Mouse (Mus musculus) skeletal muscle tissue, adult 2 months (tissue): ENCODE measurements around the gene Eif3m.

ENCODE experiments used
- DNase-seq: peaks from one replicate; pipeline ENCODE4 v3.0.0-alpha.2; 2012; ENCODE audit warnings: low read depth, low spot score

Gene Eif3m

DNA sequence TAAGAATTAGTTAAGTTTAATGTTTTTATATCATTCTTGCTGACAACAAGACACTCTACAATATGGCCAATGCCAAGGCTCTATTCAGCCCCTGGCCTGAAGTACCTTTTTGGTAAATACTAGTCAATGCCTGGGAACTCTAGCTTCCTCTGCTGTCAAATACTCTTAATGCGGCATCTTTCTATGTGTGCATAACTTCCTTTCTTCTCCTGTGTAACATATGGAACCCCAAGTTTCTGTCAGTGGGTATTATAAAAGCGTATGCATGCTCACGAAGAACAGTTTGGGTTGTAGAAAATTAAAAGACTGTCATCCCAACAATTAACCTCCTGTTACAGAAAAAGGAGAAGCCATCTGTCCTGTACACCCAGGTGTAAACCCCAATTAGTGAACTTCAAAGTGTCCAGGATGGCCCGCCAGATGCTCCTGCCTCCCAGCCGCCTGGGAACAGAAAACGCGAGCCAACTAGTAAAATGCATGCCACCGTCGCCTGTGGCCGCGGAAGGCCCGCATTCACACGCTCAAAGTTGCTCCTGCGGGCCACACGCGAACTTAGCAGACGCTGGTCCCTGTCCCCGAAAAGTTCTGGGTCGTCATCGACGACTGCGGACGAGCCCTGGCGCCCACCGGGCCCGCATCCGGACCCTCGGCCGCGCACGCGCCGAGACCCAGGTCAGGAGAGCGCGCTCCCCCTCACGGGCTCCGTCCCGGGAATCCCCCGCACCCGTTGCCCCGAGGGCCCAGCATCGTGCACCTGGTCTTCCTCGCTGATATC lies 501 bp downstream of the Eif3m start:
- no peak for DNase-seq

DNA sequence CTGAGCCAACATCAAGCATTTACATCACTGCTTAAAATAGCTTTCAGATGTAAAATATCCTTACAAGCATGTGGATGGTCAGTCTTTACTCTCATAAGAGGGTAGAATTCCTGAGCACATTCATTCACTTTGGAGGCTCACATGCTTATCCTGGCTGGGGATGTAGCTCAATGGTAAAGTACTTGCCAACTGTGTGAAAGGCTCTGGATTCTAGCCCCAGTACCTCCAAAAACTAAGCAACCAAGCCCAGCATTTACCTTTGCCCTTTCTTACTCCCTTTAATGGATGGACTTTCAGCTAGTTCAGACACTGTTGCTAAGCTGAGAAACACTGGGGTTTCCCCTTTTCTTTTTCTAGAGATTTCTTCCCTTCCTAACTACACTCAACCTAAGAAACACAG lies 9.6 kb downstream of the Eif3m start:
- DNase-seq = peak; percentile 10

DNA sequence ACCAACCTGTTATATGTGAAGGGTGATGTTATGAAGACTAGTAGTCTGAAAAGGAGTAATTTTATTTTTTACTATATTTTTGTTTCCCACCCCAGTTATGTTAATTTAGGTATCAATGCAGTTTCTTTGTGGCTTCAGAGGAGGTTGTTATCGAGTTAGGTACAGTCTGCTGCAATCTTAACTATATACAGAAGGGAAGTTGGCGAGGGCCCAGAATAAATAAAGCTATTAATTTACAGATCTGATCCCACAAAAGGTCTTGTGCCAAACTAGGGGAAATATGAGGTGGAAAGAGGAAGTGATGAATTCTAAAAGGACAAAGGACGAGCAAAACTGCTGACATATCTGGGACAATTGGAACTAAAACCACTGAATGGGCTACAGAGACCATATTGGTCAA lies 20.7 kb downstream of the Eif3m start:
- DNase-seq = no peak

DNA sequence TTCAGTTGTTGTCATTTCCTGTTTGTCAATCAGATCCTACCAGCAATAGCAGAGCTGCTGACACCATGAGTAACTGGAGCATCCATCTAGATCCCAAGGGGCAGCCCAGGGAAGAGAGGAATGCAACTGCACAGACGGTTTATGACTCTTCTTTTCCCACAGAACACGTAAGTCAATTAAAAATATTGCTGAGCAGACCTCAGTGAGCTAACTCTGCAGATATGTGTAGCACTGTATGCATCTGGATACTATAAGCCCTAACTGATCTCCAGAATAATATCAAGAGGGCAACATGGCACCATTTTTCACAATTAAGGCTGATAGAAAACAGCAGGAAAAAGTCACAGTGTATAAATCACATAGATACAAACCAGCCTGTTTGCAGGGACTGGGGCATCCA lies 22.4 kb downstream of the Eif3m start:
- no peak for DNase-seq

DNA sequence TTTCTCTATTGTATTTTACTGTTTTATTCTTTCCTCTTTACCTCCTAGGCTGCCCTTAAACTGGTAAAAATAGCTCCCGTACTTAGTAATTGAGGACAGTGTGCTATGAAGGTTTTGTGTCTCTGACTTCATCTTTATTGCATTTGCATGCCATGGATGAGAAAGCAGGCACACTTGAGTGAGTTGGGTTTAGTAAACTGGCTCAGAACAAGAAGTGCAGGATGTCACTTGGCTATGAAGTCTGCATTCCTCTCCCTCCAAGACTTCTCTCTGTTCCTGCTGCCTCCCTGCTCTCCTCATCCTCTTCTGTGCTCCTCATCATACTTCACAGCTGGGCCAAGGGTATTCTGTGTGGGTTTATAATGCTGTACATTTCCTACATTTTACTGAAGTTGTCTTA lies 27.9 kb downstream of the Eif3m start:
- no peak for DNase-seq

DNA sequence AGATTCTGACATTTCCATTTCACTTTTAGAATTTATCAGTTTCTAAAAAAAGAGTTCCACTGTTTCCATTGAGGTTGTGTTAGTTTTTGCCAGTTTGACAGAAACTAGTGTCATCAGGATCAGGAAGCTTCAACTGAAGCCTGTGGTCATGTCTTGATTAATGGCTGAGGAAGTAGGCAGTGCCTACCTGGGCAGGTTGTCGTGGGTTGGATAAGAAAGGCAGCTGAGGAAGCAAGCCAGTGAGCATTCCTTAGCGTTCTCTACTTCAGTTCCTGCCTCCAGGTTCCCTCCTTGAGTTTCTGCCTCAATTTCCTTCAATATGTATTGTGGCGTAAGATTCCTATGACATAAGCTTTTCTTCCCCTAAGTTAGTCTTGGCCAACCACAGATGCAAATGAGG lies 31.1 kb downstream of the Eif3m start:
- no peak for DNase-seq

DNA sequence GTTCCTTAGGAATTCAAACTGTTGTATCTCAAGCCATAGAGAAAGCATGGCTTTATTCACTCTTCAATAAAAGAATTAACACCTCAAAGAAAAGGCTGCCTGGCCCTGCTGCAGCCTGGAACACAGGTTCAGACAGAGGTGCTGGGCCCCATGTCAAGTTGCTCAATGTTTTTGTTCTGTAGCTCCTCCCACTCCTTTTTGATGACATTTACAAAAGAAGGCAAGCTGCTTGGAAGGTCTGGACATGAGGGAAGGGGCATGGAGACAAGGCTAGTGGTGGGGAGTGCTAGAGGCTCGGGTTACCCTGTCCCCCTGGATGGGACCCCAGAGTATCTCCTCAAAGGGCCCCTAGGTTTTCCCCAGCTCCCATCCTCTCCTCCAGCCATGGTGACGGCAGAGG lies 35.2 kb downstream of the Eif3m start:
- no peak for DNase-seq

DNA sequence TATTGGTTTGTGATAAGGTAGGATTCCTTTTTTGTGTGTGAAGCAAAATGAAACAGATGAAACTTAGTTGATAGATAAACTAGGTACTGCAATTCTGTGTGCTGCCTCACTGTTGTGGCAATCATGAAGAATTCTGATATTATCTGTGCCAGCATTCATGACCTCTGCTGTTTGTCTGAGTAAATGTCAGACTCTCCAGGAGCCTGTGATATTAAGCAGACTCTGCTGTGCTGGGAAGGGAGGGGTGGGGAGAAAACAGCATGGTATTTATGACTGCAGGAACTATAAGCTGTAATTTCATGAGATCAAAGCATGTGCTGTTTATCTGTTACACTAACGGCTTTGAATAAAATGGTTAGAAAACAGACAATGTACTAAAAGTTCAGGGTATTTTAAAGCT lies 52.4 kb downstream of the Eif3m start:
- DNase-seq = no peak
